Mouse (Mus musculus) MEL-GATA-1-ER (cell line): Measurements from ENCODE around the gene Col17a1.

Source experiments
- DNase-seq: peaks from one replicate; pipeline ENCODE4 v3.0.0-alpha.2; 2012; ENCODE audit warnings: low read depth; ENCODE audit errors: extremely low read depth

Col17a1 gene

GRCm38 (mm10) chr19:47691994-47692393, at the start of gene Col17a1:
Col17a1 (minus strand) TSS chr19:47692094.
- no peak for DNase-seq

GRCm38 (mm10) chr19:47731931-47732330, 40.0 kb upstream of the Col17a1 start:
- peak; percentile 33 for DNase-seq

- DNase-seq = peak; percentile 87
Measured at GRCm38 (mm10) chr19:47731071-47731881, 39.4 kb upstream of the Col17a1 start, which contains the start of gene Sfr1. Sfr1 (plus strand) TSS chr19:47731682.

GRCm38 (mm10) chr19:47730691-47731070, 38.8 kb upstream of the Col17a1 start:
- peak; percentile 85 for DNase-seq

- no peak for DNase-seq
Measured at GRCm38 (mm10) chr19:47725643-47726140, 33.8 kb upstream of the Col17a1 start.

- no peak for DNase-seq
Measured at GRCm38 (mm10) chr19:47724903-47725302, 33.0 kb upstream of the Col17a1 start.

GRCm38 (mm10) chr19:47722471-47722870, 30.6 kb upstream of the Col17a1 start:
- no peak for DNase-seq

GRCm38 (mm10) chr19:47719147-47719546, 27.3 kb upstream of the Col17a1 start:
- peak; percentile 44 for DNase-seq

- no peak for DNase-seq
Measured at GRCm38 (mm10) chr19:47716144-47716543, 24.2 kb upstream of the Col17a1 start.

GRCm38 (mm10) chr19:47713457-47713856, 21.6 kb upstream of the Col17a1 start:
- no peak for DNase-seq

- no peak for DNase-seq
Measured at GRCm38 (mm10) chr19:47710376-47710775, 18.5 kb upstream of the Col17a1 start.

GRCm38 (mm10) chr19:47705772-47706309, 13.9 kb upstream of the Col17a1 start:
- DNase-seq = no peak

GRCm38 (mm10) chr19:47705080-47705771, 13.3 kb upstream of the Col17a1 start:
- no peak for DNase-seq

- DNase-seq = no peak
Measured at GRCm38 (mm10) chr19:47700509-47700908, 8.6 kb upstream of the Col17a1 start.

- no peak for DNase-seq
Measured at GRCm38 (mm10) chr19:47699743-47700142, 7.8 kb upstream of the Col17a1 start.

- no peak for DNase-seq
Measured at GRCm38 (mm10) chr19:47698266-47698665, 6.4 kb upstream of the Col17a1 start.

GRCm38 (mm10) chr19:47697067-47697466, 5.2 kb upstream of the Col17a1 start:
- DNase-seq = no peak

GRCm38 (mm10) chr19:47696411-47696810, 4.5 kb upstream of the Col17a1 start:
- DNase-seq = no peak

GRCm38 (mm10) chr19:47695725-47696124, 3.8 kb upstream of the Col17a1 start:
- DNase-seq = no peak

GRCm38 (mm10) chr19:47689592-47689991, 2.3 kb downstream of the Col17a1 start:
- DNase-seq = no peak

GRCm38 (mm10) chr19:47678675-47679074, 13.2 kb downstream of the Col17a1 start:
- no peak for DNase-seq

GRCm38 (mm10) chr19:47674419-47674818, 17.5 kb downstream of the Col17a1 start:
- peak; percentile 51 for DNase-seq
